Mouse (Mus musculus) embryonic fibroblast, embryonic 13.5 days (primary cell): ENCODE data around the gene Ppp1r10. TPM values are rescaled to one million over a fixed set of nuclear protein-coding genes. Genes with fewer than 3 reads are reported as not detected.

Source experiments
- H3K27ac ChIP-seq: 2 replicates; pipeline ENCODE4 v1.5.1; 2012; ENCODE audit warnings: low read length, control low read depth, inconsistent platforms; ENCODE audit not compliant: insufficient read depth
- H3K4me1 ChIP-seq: 2 replicates; pipeline ENCODE4 v1.6.1; 2011; ENCODE audit warnings: low read length; ENCODE audit not compliant: control insufficient read depth, insufficient read depth
- H3K4me3 ChIP-seq: 2 replicates; pipeline ENCODE4 v1.5.1; 2011; ENCODE audit warnings: mild to moderate bottlenecking, control low read depth, low read length; ENCODE audit not compliant: insufficient read depth
- CTCF ChIP-seq: IDR thresholded peaks from 2 replicates; pipeline ENCODE4 v1.5.1; 2011; ENCODE audit warnings: mild to moderate bottlenecking, control low read depth, low read length, moderate library complexity, borderline replicate concordance; ENCODE audit not compliant: insufficient read depth
- POLR2A ChIP-seq: IDR thresholded peaks from 2 replicates; pipeline ENCODE4 v1.6.1; 2011; ENCODE audit warnings: low read depth, mild to moderate bottlenecking, control low read depth, low read length, moderate library complexity
- polyA plus RNA-seq: library from polyadenylated mRNA; stranded (reverse); fragments of >200 nt; gene quantifications from 2 replicates; pipeline ENCODE4 v1.2.4, GENCODE M21; 2011; ENCODE audit warnings: low read depth; ENCODE audit not compliant: missing spikeins, insufficient read length

Gene Ppp1r10
- 58.6 and 67.3 TPM in 2 replicates for polyA plus RNA-seq

- peak within 1 kb of the TSS; percentile 93 for H3K4me3 ChIP-seq
- H3K4me1 ChIP-seq: peaks cover 5% of the 10 kb centered on the region
- peak within 1 kb of the TSS; percentile 95 for H3K27ac ChIP-seq
- TF ChIP-seq CTCF (peak; percentile 63; the same call in 1 of the 2 replicates), POLR2A (peak; percentile 88)
Observed at GRCm38 (mm10) chr17:35916297-35917142, at the start of gene Ppp1r10, which contains the start of gene Mrps18b. Gene Ppp1r10 (plus strand): TSS chr17:35916434. Gene Mrps18b (minus strand): TSS chr17:35916389.

GRCm38 (mm10) chr17:35866911-35867890 is 49.0 kb upstream of the Ppp1r10 start:
- peak overlapping the region; percentile 95 for H3K4me3 ChIP-seq
- TF ChIP-seq CTCF (no peak), POLR2A (0 out of 2 replicates have a peak, but pooled peaks have one; percentile 11)
- peak overlapping the region; percentile 99 for H3K27ac ChIP-seq
- H3K4me1 ChIP-seq: peaks cover 7% of the 10 kb centered on the region; the same call in 1 of the 2 replicates

- Histone ChIP-seq H3K4me1 (peaks cover 11% of the 10 kb centered on the region), H3K27ac (peak overlapping the region; percentile 99), H3K4me3 (peak overlapping the region; percentile 95)
- peak; percentile 65 for TF ChIP-seq POLR2A
- no peak for TF ChIP-seq CTCF
Observed at GRCm38 (mm10) chr17:35868165-35868820, 47.9 kb upstream of the Ppp1r10 start.

- TF ChIP-seq CTCF (no peak), POLR2A (peak; percentile 37; the same call in 1 of the 2 replicates)
Observed at GRCm38 (mm10) chr17:35868961-35869345, 47.3 kb upstream of the Ppp1r10 start.

GRCm38 (mm10) chr17:35869346-35870067 is 46.7 kb upstream of the Ppp1r10 start:
- peaks cover 17% of the 10 kb centered on the region for H3K4me1 ChIP-seq
- peak overlapping the region; percentile 95 for H3K4me3 ChIP-seq
- H3K27ac ChIP-seq: peak overlapping the region; percentile 97
- TF ChIP-seq CTCF (no peak), POLR2A (no peak; the same call in none of the 2 replicates)

More at GRCm38 (mm10) chr17:35868961-35869345, 47.3 kb upstream of the Ppp1r10 start:
- Histone ChIP-seq H3K27ac (peak overlapping the region; percentile 97), H3K4me3 (peak overlapping the region; percentile 95), H3K4me1 (peaks cover 16% of the 10 kb centered on the region)

- Histone ChIP-seq H3K27ac (peak overlapping the region; percentile 97), H3K4me1 (peaks cover 12% of the 10 kb centered on the region), H3K4me3 (peak overlapping the region; percentile 95)
- no peak for TF ChIP-seq CTCF
- TF ChIP-seq POLR2A: peak; percentile 49
Observed at GRCm38 (mm10) chr17:35870151-35870883, 45.9 kb upstream of the Ppp1r10 start.

GRCm38 (mm10) chr17:35870884-35871696 is 45.1 kb upstream of the Ppp1r10 start:
- Histone ChIP-seq H3K4me1 (peaks cover 12% of the 10 kb centered on the region), H3K4me3 (peak overlapping the region; percentile 24), H3K27ac (peak overlapping the region; percentile 97)
- TF ChIP-seq POLR2A (peak; percentile 15; the same call in 1 of the 2 replicates), CTCF (no peak)
